Mouse (Mus musculus) midbrain, embryonic 14.5 days (tissue): ENCODE data around the gene Mettl11b. TPM values are rescaled to one million over a fixed set of nuclear protein-coding genes. Genes with fewer than 3 reads are reported as not detected.
"Not testable (repeated sequence)": the region's sequence is repeated elsewhere in the genome, so short reads cannot be mapped to it uniquely, and the experiment has no call there.

ENCODE experiments used
- ATAC-seq: fragments of 200-750 bp; cut with Nextera tagmentation; 2 replicates; pipeline ENCODE4 v1.8.0; 2017; ENCODE audit warnings: moderate number of reproducible peaks, moderate library complexity; ENCODE audit not compliant: low FRiP score, low TSS enrichment
- DNase-seq: peaks from one replicate; pipeline ENCODE4 v3.0.0-alpha.2; 2015
- H3K27ac ChIP-seq: fragments of 300-500 bp; sonication (generic); replicated peaks from 2 replicates; pipeline ENCODE4 v1.5.1; 2014; ENCODE audit warnings: mild to moderate bottlenecking, low read depth, low read length, moderate library complexity
- H3K27me3 ChIP-seq: fragments of 300-500 bp; sonication (generic); 2 replicates; pipeline ENCODE4 v1.6.1; 2014; ENCODE audit warnings: low read length, control low read depth, mixed read lengths; ENCODE audit not compliant: control insufficient read depth, insufficient read depth
- H3K36me3 ChIP-seq: fragments of 300-500 bp; sonication (generic); 2 replicates; pipeline ENCODE4 v1.6.1; 2014; ENCODE audit warnings: low read length, control low read depth; ENCODE audit not compliant: control insufficient read depth, insufficient read depth
- H3K4me1 ChIP-seq: fragments of 300-500 bp; sonication (generic); 2 replicates; pipeline ENCODE4 v1.6.1; 2014; ENCODE audit warnings: mild to moderate bottlenecking, antibody characterized with exemption, low read length, control low read depth; ENCODE audit not compliant: control insufficient read depth, insufficient read depth
- H3K4me2 ChIP-seq: fragments of 300-500 bp; sonication (generic); 2 replicates; pipeline ENCODE4 v1.6.1; 2014; ENCODE audit warnings: mild to moderate bottlenecking, low read length, moderate library complexity
- H3K4me3 ChIP-seq: fragments of 300-500 bp; sonication (generic); replicated peaks from 2 replicates; pipeline ENCODE4 v1.5.1; 2014; ENCODE audit warnings: low read depth, low read length
- H3K9ac ChIP-seq: fragments of 300-500 bp; sonication (generic); replicated peaks from 2 replicates; pipeline ENCODE4 v1.6.1; 2014; ENCODE audit warnings: mild to moderate bottlenecking, low read length, moderate library complexity
- H3K9me3 ChIP-seq: fragments of 300-500 bp; sonication (generic); 2 replicates; pipeline ENCODE4 v1.6.1; 2016; ENCODE audit warnings: low read length, control low read depth, mixed read lengths; ENCODE audit not compliant: control insufficient read depth
- WGBS: fragments of 180-500 bp; shearing (Covaris S2); extraction: QIAGEN DNeasy Blood & Tissue Kit; methylation state at CpG from one replicate; pipeline ENCODE4 v1.1.7; 2014; 5-methylcytosine and 5-hydroxymethylcytosine counted together
- polyA plus RNA-seq: library from polyadenylated mRNA; unstranded; fragments of >200 nt; fragmentation: Nextera tagmentation; extraction: Ambion mirVana; gene quantifications from 2 replicates; pipeline ENCODE4 v1.2.1, GENCODE M21; 2014

The Mettl11b gene
- polyA plus RNA-seq, result 0.62 and 1.00 TPM in 2 replicates

DNA sequence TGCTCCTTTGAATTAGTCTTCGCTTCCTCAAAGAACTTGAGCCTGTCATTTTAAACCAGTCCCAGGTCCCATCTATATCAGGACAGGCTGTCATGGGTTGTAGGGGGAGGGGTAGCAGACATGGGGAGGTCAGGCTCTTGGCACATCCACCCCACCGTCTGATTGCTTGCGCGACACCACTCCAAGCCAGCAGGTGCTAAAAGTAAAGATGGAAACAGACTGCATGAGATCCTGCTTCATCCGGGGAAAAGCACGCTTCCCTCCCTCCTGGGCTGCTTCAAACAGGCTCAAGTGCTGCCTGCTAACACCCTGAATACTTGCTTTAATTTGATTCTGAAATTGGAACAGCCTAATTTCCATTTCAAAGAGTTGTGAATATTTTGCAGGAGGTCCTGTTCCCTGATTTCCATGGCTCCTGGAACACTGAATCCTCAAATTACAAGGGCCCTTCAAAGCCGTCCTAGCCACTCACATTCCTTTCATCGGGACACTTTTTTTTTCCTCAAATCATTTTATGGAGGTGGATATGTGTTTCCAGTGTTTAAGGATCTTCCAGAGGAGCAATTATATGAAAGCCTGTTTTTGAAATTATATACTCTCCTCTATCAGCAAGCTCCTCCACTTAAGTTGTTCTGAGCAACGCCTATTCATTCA lies at the start of gene Mettl11b:
TSS of gene Mettl11b (minus strand) at position 127 of the 654 bp plus-strand sequence.
- Histone ChIP-seq H3K27ac (no peak within 1 kb of the TSS), H3K4me3 (no peak within 1 kb of the TSS), H3K9ac (peak within 1 kb of the TSS; percentile 42), H3K9me3 (no peaks in the 10 kb centered on the region), H3K27me3 (no peaks in the 10 kb centered on the region), H3K36me3 (no peaks in the 10 kb centered on the region), H3K4me2 (peak within 1 kb of the TSS; percentile 49), H3K4me1 (peaks cover 13% of the 10 kb centered on the region)
- 18% methylated on average over 9 of the region's 9 CpGs for WGBS
- ATAC-seq (peak; percentile 86; the same call in 1 of the 2 replicates), DNase-seq (peak; percentile 62)

DNA sequence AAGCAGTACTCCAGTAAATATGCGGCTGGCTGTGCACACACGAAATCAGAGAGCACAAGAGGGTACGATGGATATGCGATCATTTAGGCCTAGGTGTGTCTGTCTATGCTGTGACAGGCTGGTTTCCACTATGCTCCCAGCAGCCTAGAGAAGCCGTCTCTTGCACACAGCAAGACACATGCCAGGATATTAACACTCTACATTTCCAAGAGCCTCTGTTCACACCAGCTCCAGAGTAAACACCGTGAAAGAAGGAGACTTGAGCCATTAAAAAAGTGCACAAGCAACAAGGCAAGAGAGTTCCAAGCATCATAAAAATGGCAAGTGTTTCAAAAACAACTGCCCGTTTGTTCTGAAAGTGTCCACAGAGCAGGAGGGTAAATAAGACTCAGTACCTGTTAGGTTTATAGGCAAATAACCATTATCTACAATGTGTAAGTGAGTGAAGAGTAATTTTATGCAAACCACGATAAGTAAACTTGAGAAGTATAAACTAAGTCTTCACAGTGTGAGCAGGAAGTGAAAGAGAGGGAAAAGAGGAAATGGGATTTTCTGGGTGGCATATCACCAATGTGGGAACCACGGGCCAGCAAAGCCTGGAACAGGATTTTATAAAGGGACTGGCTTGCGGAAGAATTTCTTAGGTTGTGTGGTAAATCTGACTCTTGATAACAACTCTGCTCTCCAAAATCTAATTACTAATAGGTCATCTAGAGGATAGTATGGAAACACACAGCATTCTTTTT lies 32.6 kb upstream of the Mettl11b start:
- ATAC-seq, result no peak
- WGBS, result 88% methylated on average over 10 of the region's 10 CpGs
- Histone ChIP-seq H3K4me3 (no peak overlapping the region), H3K9me3 (no peaks in the 10 kb centered on the region), H3K4me2 (no peak overlapping the region), H3K4me1 (no peaks in the 10 kb centered on the region), H3K27me3 (no peaks in the 10 kb centered on the region), H3K9ac (no peak overlapping the region), H3K27ac (no peak overlapping the region), H3K36me3 (no peaks in the 10 kb centered on the region)
- DNase-seq, result no peak

DNA sequence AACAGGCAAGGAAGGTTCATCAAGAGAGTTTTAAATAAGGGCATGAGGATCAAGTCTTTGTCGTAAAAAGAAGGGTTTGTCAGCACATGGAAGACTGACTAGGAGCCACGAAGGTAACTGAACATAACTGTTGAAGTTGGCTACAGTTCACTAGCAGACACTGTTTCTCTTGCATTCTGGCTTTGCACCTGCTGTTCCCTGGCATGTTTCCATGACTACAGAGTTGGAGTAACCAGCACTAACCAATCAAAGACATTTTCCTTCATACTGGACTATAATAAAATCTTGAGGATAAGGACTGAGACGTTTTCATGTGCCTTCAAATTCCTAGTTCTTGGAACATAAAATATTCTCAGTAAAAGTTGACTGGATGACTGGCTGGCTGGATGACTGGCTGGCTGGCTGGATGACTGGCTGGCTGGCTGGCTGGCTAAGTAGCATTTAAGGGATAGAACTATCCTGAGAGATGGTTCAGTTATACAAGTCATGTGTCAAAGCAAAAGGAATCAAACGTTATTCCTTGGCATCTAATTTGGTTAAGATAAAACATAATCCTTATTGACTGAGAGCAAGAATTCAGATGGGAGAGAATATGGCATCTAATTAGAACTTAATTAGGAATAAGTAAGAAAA lies 26.4 kb upstream of the Mettl11b start:
- Histone ChIP-seq H3K4me1 (no peaks in the 10 kb centered on the region), H3K9me3 (no peaks in the 10 kb centered on the region), H3K27ac (no peak overlapping the region), H3K36me3 (no peaks in the 10 kb centered on the region), H3K4me2 (no peak overlapping the region), H3K4me3 (no peak overlapping the region), H3K27me3 (no peaks in the 10 kb centered on the region), H3K9ac (no peak overlapping the region)
- WGBS, result 63% methylated on average over 4 of the region's 4 CpGs
- DNase-seq (peak; percentile 7), ATAC-seq (no peak)

DNA sequence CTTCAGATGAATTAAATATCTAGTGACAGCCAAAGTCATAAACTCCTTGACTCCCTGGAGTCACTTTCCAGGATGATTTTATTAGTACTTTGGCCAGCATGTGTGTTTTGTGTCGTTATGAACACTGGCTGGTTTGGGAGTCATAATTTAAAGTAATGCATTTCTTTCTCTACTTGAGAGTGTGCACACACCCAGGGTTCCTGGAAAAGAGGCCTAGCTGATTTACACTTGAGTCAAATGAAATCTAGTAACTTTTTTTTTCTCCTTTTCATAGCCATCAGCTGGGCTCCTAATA lies 12.2 kb upstream of the Mettl11b start:
- Histone ChIP-seq H3K36me3 (no peaks in the 10 kb centered on the region), H3K27ac (no peak overlapping the region), H3K4me1 (no peaks in the 10 kb centered on the region), H3K4me3 (no peak overlapping the region), H3K27me3 (no peaks in the 10 kb centered on the region), H3K4me2 (no peak overlapping the region), H3K9ac (no peak overlapping the region), H3K9me3 (no peaks in the 10 kb centered on the region)
- ATAC-seq (no peak), DNase-seq (no peak)
- WGBS, result 95% methylated on average over 1 of the region's 1 CpGs

DNA sequence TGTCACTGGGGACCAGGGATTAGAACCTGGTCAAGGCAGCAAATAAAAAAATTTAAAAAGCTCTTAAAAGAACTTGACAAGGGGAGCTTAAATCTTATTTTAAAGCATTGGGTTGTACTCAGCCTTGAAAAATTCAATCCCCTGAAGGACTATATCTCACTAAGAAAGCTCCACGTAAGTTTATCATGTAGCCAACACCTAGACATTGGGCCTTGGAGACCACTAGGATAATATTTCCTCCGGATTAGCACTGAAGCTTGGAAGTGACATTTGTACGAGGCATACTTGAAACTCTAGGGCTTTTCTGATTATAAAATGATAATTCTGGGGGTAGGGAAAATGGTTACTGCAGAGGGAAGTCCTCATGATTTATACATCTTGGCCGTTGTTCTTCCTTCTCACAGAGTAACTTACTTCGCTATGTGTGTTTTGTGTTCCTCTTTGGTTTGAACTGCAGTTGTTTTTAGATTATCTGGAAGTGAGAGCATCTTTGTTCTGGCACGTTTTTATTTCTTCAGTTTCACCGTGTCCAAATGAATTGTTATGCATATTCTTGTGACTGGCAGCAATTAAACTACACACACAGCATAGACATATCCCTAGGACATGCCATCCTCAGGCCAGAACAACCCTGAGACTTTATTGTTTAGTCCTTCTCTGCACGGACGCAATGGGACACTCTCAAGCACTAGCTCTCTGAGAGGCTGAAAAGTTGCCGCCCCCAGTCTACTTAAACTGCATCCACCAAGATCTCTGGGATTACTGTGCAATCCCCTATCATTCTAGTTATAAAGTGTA lies 11.6 kb upstream of the Mettl11b start:
- no peaks in the 10 kb centered on the region for H3K27me3 ChIP-seq
- H3K9me3 ChIP-seq, result no peaks in the 10 kb centered on the region
- H3K4me1 ChIP-seq, result no peaks in the 10 kb centered on the region
- H3K36me3 ChIP-seq, result no peaks in the 10 kb centered on the region
- no peak overlapping the region for H3K9ac ChIP-seq
- H3K27ac ChIP-seq, result no peak overlapping the region
- no peak for ATAC-seq
- no peak for DNase-seq
- H3K4me3 ChIP-seq, result no peak overlapping the region
- 75% methylated on average over 10 of the region's 10 CpGs for WGBS
- no peak overlapping the region for H3K4me2 ChIP-seq

DNA sequence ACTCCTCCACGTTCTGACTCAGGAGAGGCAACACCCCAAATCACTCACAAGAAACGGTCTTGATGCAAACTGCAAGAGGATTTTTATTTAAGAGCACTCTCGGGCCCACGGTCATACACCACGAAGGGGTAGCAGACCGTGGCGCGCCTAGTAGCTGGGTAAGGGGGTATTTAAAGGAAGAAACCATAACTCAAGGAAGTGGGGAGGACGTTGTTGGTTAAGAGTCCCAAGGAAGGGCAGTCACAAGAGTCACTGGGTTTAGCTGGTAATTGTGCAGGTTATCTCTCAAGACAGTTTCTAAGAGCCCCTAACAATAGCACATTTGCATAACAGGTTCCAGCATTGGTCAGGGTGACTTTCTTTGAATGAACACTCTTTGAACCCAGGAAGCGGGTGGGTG lies 6.1 kb upstream of the Mettl11b start:
- ATAC-seq, H3K4me3 ChIP-seq, H3K27me3 ChIP-seq, H3K4me2 ChIP-seq, H3K27ac ChIP-seq, H3K9me3 ChIP-seq, H3K9ac ChIP-seq, H3K36me3 ChIP-seq, H3K4me1 ChIP-seq, DNase-seq: not testable (repeated sequence)
- 93% methylated on average over 10 of the region's 10 CpGs for WGBS

DNA sequence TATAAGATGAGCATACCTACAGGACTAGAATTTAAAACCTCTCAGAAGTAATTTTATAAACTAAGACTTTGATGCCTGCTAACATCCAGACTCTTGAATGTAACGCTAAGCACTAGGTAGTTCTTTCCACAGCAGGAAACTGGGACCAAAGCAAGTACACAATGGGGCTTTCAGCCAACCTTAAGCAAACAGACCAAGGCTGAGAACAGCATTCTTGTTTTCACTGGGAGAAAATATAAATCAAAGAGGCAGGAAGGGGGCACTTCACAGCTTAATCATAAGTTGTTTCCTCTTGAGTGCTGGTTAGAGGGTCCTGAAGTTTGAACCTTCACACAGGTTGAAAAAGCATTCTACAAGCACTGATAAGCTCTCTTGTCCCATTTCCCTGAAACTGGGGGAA lies 1.1 kb downstream of the Mettl11b start:
- Histone ChIP-seq H3K27me3 (no peaks in the 10 kb centered on the region), H3K4me1 (peaks cover 13% of the 10 kb centered on the region), H3K36me3 (no peaks in the 10 kb centered on the region), H3K9me3 (no peaks in the 10 kb centered on the region), H3K9ac (no peak overlapping the region), H3K27ac (no peak overlapping the region), H3K4me2 (no peak overlapping the region), H3K4me3 (no peak overlapping the region)
- WGBS, result 54% methylated on average over 1 of the region's 1 CpGs
- no peak for ATAC-seq
- DNase-seq, result no peak

DNA sequence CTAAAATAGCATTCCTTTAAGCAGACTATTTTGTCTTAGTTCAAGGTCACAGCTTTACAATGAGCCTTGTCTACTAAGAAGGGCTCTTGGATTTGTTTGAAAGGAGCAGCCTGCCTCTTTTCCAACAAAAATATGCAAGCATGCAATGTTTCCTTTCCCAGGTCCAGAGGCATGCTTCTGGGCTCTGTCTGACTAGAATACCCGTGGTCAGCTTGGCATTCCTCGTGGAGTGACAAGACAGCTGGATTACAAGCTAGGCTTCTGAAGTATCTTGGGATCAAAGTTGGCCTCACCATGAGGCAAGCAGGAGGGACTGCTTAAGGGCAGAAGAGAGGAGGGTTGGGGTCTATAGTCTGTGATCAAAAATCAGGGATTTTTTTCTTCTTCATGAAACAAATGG lies 16.4 kb downstream of the Mettl11b start:
- 47% methylated on average over 2 of the region's 2 CpGs for WGBS
- DNase-seq, result no peak
- no peak overlapping the region for H3K27ac ChIP-seq
- ATAC-seq, result no peak
- no peak overlapping the region for H3K9ac ChIP-seq
- no peak overlapping the region for H3K4me3 ChIP-seq
- no peak overlapping the region for H3K4me2 ChIP-seq
- H3K36me3 ChIP-seq, result no peaks in the 10 kb centered on the region
- no peaks in the 10 kb centered on the region for H3K27me3 ChIP-seq
- H3K9me3 ChIP-seq, result no peaks in the 10 kb centered on the region
- no peaks in the 10 kb centered on the region for H3K4me1 ChIP-seq
